10 mouse cellular contexts compared by ENCODE assay signal in the genomic region with DNA sequence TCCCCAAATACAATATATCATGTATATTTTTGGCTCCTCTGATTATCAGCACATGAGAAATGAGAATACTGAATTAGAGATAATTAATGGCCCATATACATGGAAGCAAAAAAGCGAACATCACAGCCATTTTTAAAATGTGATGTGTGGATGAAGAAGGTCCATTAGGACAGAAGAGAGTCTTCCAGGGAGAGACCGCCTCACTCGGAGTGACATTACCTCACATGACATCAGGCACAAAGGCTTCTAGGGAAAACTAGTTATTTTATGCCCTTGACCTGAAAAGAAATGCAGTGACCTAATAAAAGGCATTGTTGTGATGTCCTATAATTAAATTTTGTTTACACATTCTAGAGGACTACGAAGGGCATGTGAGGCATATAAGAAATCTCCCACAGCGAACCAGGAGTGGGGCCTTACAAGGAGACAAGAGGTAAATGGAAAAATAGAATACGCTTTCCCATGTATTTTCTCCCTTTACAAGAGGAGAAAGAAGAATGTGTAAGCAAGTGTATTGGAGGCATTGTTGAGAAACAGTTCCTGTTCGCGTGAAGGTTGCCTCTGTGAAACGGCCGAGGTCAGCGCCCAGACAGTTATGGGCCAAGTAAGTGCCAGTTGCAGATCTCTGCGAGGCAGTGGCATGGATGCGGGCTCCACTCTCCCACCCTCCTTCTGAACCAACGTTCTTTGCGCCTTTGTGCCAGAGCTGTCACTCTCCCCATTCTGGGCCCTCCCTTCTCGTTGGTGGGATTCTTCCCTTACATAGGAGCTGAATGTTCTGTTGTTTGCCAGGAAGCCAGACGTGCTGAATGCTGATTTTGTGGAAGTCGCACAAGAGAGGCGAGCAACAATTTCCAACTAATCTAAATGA. TPM values are rescaled to one million over a fixed set of nuclear protein-coding genes. Genes with fewer than 3 reads are reported as not detected.
DNase-seq lines count a peak whose midpoint lies in the region; ATAC-seq lines count a peak whose summit lies in the region.
"Had no signal": no experiment of that assay in that cellular context is flagged by ENCODE, and none has a peak within 500 bp of the region (broad histone marks: within the 10 kb centered on the region; RNA-seq: fewer than 3 reads in every experiment).

No protein-coding gene starts in this region.

- H3K9me3 ChIP-seq in hindbrain, embryonic 11.5 days (ENCODE audit: control insufficient read depth, low read length): no peaks in the 10 kb centered on the region
- H3K9me3 ChIP-seq in midbrain, embryonic 13.5 days: no peaks in the 10 kb centered on the region
- H3K9me3 ChIP-seq: limb, embryonic 12.5 days had no signal

- no peak overlapping the region for H3K9ac ChIP-seq in hindbrain, embryonic 11.5 days (ENCODE audit: low read depth, low read length)
- H3K9ac ChIP-seq in midbrain, embryonic 13.5 days (replicated peaks): 0 out of 2 replicates have a peak overlapping the region, but pooled peaks have one; percentile 10
- H3K9ac ChIP-seq: limb, embryonic 12.5 days had no signal

- intact Hi-C loops in gastrocnemius, postnatal 14 days (cut with DNase I; ENCODE audit: low total_unique reads): no loop called here

- peak; percentile 18 for DNase-seq in adrenal gland, postnatal 14 days
- DNase-seq in embryo, embryonic 10.5 days (ENCODE audit: low spot score): peak; percentile 57
- DNase-seq in hindbrain, embryonic 11.5 days (ENCODE audit: low spot score): peak; percentile 66
- no peak for DNase-seq in urinary bladder, postnatal 10 days (ENCODE audit: low spot score)
- no peak for DNase-seq in MN1 (ENCODE audit: low spot score)
- DNase-seq in gastrocnemius, postnatal 14 days: no peak
- no peak for DNase-seq in T-cell, adult 2 months (ENCODE audit: low spot score)

- no peaks in the 10 kb centered on the region for H3K27me3 ChIP-seq in hindbrain, embryonic 11.5 days (ENCODE audit: control insufficient read depth, insufficient read depth, low read length)
- H3K27me3 ChIP-seq in midbrain, embryonic 13.5 days: no peaks in the 10 kb centered on the region
- H3K27me3 ChIP-seq: limb, embryonic 12.5 days had no signal

- H3K4me3 ChIP-seq in hindbrain, embryonic 11.5 days (ENCODE audit: low read depth, low read length): no peak overlapping the region
- H3K4me3 ChIP-seq in midbrain, embryonic 13.5 days (replicated peaks): no peak overlapping the region
- H3K4me3 ChIP-seq: limb, embryonic 12.5 days had no signal

- 0 out of 2 replicates have a peak, but pooled peaks cover 2% of the 10 kb centered on the region for H3K4me1 ChIP-seq in hindbrain, embryonic 11.5 days (replicated peaks; ENCODE audit: control insufficient read depth, insufficient read depth, low read length)
- H3K4me1 ChIP-seq in midbrain, embryonic 13.5 days (replicated peaks): peaks cover 18% of the 10 kb centered on the region
- H3K4me1 ChIP-seq: limb, embryonic 12.5 days had no signal

- 44% methylated on average over 19 of the region's 19 CpGs for WGBS in hindbrain, embryonic 11.5 days
- 37% methylated on average over 19 of the region's 19 CpGs for WGBS in midbrain, embryonic 13.5 days

- H3K4me2 ChIP-seq in hindbrain, embryonic 11.5 days (replicated peaks; ENCODE audit: low read depth, low read length): no peak overlapping the region
- H3K4me2 ChIP-seq in midbrain, embryonic 13.5 days (replicated peaks): peak overlapping the region; percentile 22
- H3K4me2 ChIP-seq: limb, embryonic 12.5 days had no signal

- H3K27ac ChIP-seq in hindbrain, embryonic 11.5 days (ENCODE audit: low read depth, low read length): peak overlapping the region; percentile 54
- H3K27ac ChIP-seq in midbrain, embryonic 13.5 days: peak overlapping the region; percentile 68
- H3K27ac ChIP-seq: limb, embryonic 12.5 days had no signal

- no peaks in the 10 kb centered on the region for H3K36me3 ChIP-seq in hindbrain, embryonic 11.5 days (ENCODE audit: control insufficient read depth, insufficient read depth, low read length)
- no peaks in the 10 kb centered on the region for H3K36me3 ChIP-seq in midbrain, embryonic 13.5 days
- H3K36me3 ChIP-seq: limb, embryonic 12.5 days had no signal

- peak; percentile 88 for ATAC-seq in hindbrain, embryonic 11.5 days (ENCODE audit: low FRiP score)
- peak; percentile 96 for ATAC-seq in midbrain, embryonic 13.5 days

RNA-seq across cellular contexts. Expression of a gene that starts 41.0 kb away (rescaled TPM):
- 8.8 and 9.1 TPM in 2 replicates for total RNA-seq in adrenal gland, postnatal 14 days (2021)
- 25.1 and 27.3 TPM in 2 replicates for polyA plus RNA-seq in hindbrain, embryonic 11.5 days (2014; fragmentation: Nextera tagmentation; extraction: Ambion mirVana)
- 50.1 and 62.2 TPM in 2 replicates for polyA plus RNA-seq in midbrain, embryonic 13.5 days (2015; fragmentation: Nextera tagmentation; extraction: Ambion mirVana)
- total RNA-seq in gastrocnemius, postnatal 14 days (2021): 1 to 10 TPM; 1.3 to 1.6 TPM
- total RNA-seq: common myeloid progenitor, adult 5-6 weeks had no signal

Comparison
In these comparisons a context has a peak if more than half of its experiments do, and no peak if none do; other contexts are left out.
1. DNase-seq: peak in adrenal gland, postnatal 14 days (single experiment), embryo, embryonic 10.5 days (single experiment) and hindbrain, embryonic 11.5 days (single experiment); none in urinary bladder, postnatal 10 days (single experiment), MN1 (single experiment), gastrocnemius, postnatal 14 days (single experiment) and T-cell, adult 2 months (single experiment).